In genomic region chr14:47857271-47857670, GRCm38 (mm10) we compare ENCODE assay signal across 24 mouse cellular contexts.
"Had no signal": no experiment of that assay in that cellular context is flagged by ENCODE, and none has a peak within 500 bp of the region (broad histone marks: within the 10 kb centered on the region; RNA-seq: fewer than 3 reads in every experiment).

No protein-coding gene starts in this region.

- DNase-seq: kidney, adult 2 months; kidney, postnatal 25 days; layer of hippocampus, adult 9-11 months; liver; lung, adult 18-20 months; lung, postnatal 10 days; lung, postnatal 36 days; right cerebral cortex, adult 18-20 months; right cerebral cortex, postnatal 14 days; right cerebral cortex, postnatal 4 days; thymus, adult 2 months; thymus, postnatal 14 days had no signal

- H3K27ac ChIP-seq: layer of hippocampus, adult 2 months; limb, embryonic 10.5 days; limb, embryonic 13.5 days; liver, embryonic 12.5 days; liver, embryonic 15.5 days; lung, embryonic 15.5 days; midbrain, embryonic 10.5 days; midbrain, embryonic 13.5 days; stomach, postnatal 0 days had no signal

- H3K9ac ChIP-seq: limb, embryonic 13.5 days; liver, embryonic 12.5 days; liver, embryonic 15.5 days; lung, embryonic 15.5 days; midbrain, embryonic 13.5 days had no signal

- H3K4me2 ChIP-seq: limb, embryonic 13.5 days; liver, embryonic 12.5 days; liver, embryonic 15.5 days; lung, embryonic 15.5 days; midbrain, embryonic 13.5 days had no signal

- H3K27me3 ChIP-seq: limb, embryonic 13.5 days; liver, embryonic 12.5 days; liver, embryonic 15.5 days; lung, embryonic 15.5 days; megakaryocyte, embryonic 14.5 days; midbrain, embryonic 13.5 days had no signal

- ATAC-seq: liver, embryonic 12.5 days; midbrain, embryonic 13.5 days; midbrain, embryonic 16.5 days had no signal

- H3K9me3 ChIP-seq: limb, embryonic 10.5 days; liver, embryonic 12.5 days; liver, embryonic 15.5 days; lung, embryonic 15.5 days; midbrain, embryonic 10.5 days; midbrain, embryonic 13.5 days had no signal

- H3K4me3 ChIP-seq: layer of hippocampus, adult 2 months; limb, embryonic 10.5 days; limb, embryonic 13.5 days; liver, embryonic 12.5 days; liver, embryonic 15.5 days; lung, embryonic 15.5 days; midbrain, embryonic 10.5 days; midbrain, embryonic 13.5 days; myocyte had no signal

- H3K36me3 ChIP-seq: limb, embryonic 10.5 days; limb, embryonic 13.5 days; liver, embryonic 12.5 days; liver, embryonic 15.5 days; lung, embryonic 15.5 days; midbrain, embryonic 10.5 days; midbrain, embryonic 13.5 days had no signal

- H3K4me1 ChIP-seq: limb, embryonic 10.5 days; liver, embryonic 12.5 days; liver, embryonic 15.5 days; lung, embryonic 15.5 days; megakaryocyte, embryonic 14.5 days; midbrain, embryonic 13.5 days had no signal
